Mouse (Mus musculus): ENCODE measurements around the gene Mea1. TPM values are rescaled to one million over a fixed set of nuclear protein-coding genes. Genes with fewer than 3 reads are reported as not detected.
A peak's percentile ranks its signal among the peaks of the same experiment; 100 is the strongest.

The Mea1 gene
- polyA plus RNA-seq, 1 experiment, result 145 TPM

DNA sequence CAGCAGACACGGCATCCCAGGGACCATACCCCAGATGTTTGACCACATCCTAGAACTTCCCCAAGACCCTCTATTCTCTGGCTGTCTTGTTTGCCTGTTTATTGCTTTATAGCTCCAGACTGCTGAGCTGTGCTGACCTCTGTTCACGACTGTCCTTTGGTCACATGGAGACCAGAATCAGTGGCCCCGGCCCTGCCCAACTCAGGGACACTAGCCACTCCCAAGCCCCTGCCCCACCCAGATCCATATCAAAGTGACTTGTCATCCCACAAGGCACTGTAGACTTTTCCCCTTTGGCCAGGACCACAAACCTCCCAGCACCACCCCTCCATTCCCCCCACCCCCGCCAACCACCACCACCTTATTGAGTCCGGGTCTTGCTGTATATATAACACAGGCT, 20.7 kb downstream of the Mea1 start:
- H3K4me2 ChIP-seq (ENCODE audit: low read depth), result no peak overlapping the region
- no peaks in the 10 kb centered on the region for H3K36me3 ChIP-seq (ENCODE audit: control insufficient read depth, insufficient read depth)
- H3K79me2 ChIP-seq (ENCODE audit: control insufficient read depth, insufficient read depth), result peaks cover 55% of the 10 kb centered on the region
- TF ChIP-seq USF1 (IDR thresholded peaks at IDR 0.05; ENCODE audit: low read depth), result no peak
- no peak for TF ChIP-seq E2F4 (IDR thresholded peaks at IDR 0.05; ENCODE audit: insufficient read depth)
- no peak for TF ChIP-seq CEBPB (IDR thresholded peaks at IDR 0.05; ENCODE audit: insufficient read depth, poor library complexity, severe bottlenecking)
- TF ChIP-seq MAX (IDR thresholded peaks at IDR 0.05; ENCODE audit: low read depth), result no peak
- no peak for TF ChIP-seq TCF3 (IDR thresholded peaks at IDR 0.05; ENCODE audit: insufficient read length, low read depth)
- no peak for TF ChIP-seq REST (IDR thresholded peaks at IDR 0.05; ENCODE audit: insufficient read depth, insufficient read length)
- no peak for TF ChIP-seq POLR2A (IDR thresholded peaks at IDR 0.05; ENCODE audit: insufficient read length, low read depth)
- TF ChIP-seq SRF (IDR thresholded peaks at IDR 0.05; ENCODE audit: control insufficient read depth, insufficient read length, low read depth), result no peak
- no peak for TF ChIP-seq TCF12 (IDR thresholded peaks at IDR 0.05; ENCODE audit: insufficient read depth, poor library complexity, severe bottlenecking)
- TF ChIP-seq MYOD1 (IDR thresholded peaks at IDR 0.05; ENCODE audit: control insufficient read depth in 1 of 3, insufficient read length in 2 of 3, low read depth in 2 of 3), result no peak
- TF ChIP-seq MYOG (IDR thresholded peaks at IDR 0.05; ENCODE audit: control insufficient read depth in 1 of 3, insufficient read depth in 1 of 3, insufficient read length in 2 of 3, low read depth in 2 of 3), result no peak
- no peak for TF ChIP-seq POLR2AphosphoS2 (IDR thresholded peaks at IDR 0.05; ENCODE audit: insufficient read length, low read depth)
- no peak overlapping the region for H3K4me3 ChIP-seq
- H3ac ChIP-seq (ENCODE audit: control insufficient read depth, insufficient read length), result no peak overlapping the region
- no peaks in the 10 kb centered on the region for H3K27me3 ChIP-seq (ENCODE audit: control insufficient read depth, insufficient read depth, insufficient read length)

DNA sequence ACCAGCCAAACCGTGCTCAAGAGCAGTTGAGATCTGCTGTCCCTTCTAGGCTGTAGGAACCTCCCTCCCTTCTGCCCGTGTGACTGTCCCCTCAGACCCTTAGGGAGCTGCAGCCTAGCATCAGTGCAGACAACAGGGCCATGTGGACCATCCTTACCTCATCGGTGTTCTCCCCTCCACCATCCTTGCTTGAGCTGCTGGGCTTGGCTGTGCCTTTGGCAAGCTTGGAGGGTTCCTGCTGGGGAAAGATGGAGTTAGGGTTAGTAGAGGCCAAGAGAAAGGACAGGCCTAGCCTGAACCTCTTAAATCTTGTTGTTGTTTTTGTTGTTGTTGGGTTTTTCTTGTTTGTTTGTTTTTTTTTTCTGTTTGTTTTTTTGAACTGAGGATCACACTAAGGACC, 21.3 kb downstream of the Mea1 start:
- H3K4me2 ChIP-seq (ENCODE audit: low read depth), result no peak overlapping the region
- no peak overlapping the region for H3K4me3 ChIP-seq
- H3K79me2 ChIP-seq (ENCODE audit: control insufficient read depth, insufficient read depth), result peaks cover 57% of the 10 kb centered on the region
- no peak overlapping the region for H3ac ChIP-seq (ENCODE audit: control insufficient read depth, insufficient read length)
- H3K36me3 ChIP-seq (ENCODE audit: control insufficient read depth, insufficient read depth), result no peaks in the 10 kb centered on the region
- TF ChIP-seq TCF3 (IDR thresholded peaks at IDR 0.05; ENCODE audit: insufficient read length, low read depth), result no peak
- TF ChIP-seq POLR2A (IDR thresholded peaks at IDR 0.05; ENCODE audit: insufficient read length, low read depth), result no peak
- no peak for TF ChIP-seq CEBPB (IDR thresholded peaks at IDR 0.05; ENCODE audit: insufficient read depth, poor library complexity, severe bottlenecking)
- TF ChIP-seq MAX (IDR thresholded peaks at IDR 0.05; ENCODE audit: low read depth), result no peak
- TF ChIP-seq REST (IDR thresholded peaks at IDR 0.05; ENCODE audit: insufficient read depth, insufficient read length), result no peak
- no peak for TF ChIP-seq TCF12 (IDR thresholded peaks at IDR 0.05; ENCODE audit: insufficient read depth, poor library complexity, severe bottlenecking)
- TF ChIP-seq MYOG (IDR thresholded peaks at IDR 0.05; ENCODE audit: control insufficient read depth in 1 of 3, insufficient read depth in 1 of 3, insufficient read length in 2 of 3, low read depth in 2 of 3), result no peak
- TF ChIP-seq USF1 (IDR thresholded peaks at IDR 0.05; ENCODE audit: low read depth), result no peak
- no peak for TF ChIP-seq SRF (IDR thresholded peaks at IDR 0.05; ENCODE audit: control insufficient read depth, insufficient read length, low read depth)
- no peak for TF ChIP-seq MYOD1 (IDR thresholded peaks at IDR 0.05; ENCODE audit: control insufficient read depth in 1 of 3, insufficient read length in 2 of 3, low read depth in 2 of 3)
- H3K27me3 ChIP-seq (ENCODE audit: control insufficient read depth, insufficient read depth, insufficient read length), result no peaks in the 10 kb centered on the region

- H3K27me3 ChIP-seq (ENCODE audit: control insufficient read depth, insufficient read depth, insufficient read length), result no peaks in the 10 kb centered on the region
Measured at GRCm38 (mm10) chr17:46701489-46701888, 22.9 kb downstream of the Mea1 start.

DNA sequence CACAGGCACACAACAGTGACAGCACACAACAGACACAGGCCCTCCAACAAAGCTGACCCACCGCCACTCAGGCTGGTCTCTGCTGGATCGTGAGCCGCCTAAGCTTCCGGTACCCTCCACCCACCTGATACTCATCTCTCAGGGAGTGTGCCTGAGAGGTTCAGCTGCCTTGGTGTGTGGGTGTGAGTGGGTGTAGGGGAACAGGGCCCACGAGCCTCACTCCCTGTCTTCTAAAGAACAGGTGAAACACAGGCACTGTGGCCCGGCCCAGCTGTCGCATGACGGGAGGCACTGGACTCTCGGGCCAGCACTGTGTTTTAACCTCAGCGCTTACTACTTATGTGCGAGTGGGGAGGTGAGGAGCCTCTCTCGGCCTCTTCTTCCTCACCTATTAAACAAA, 23.5 kb downstream of the Mea1 start:
- peak overlapping the region; percentile 90 for H3K4me2 ChIP-seq (ENCODE audit: low read depth)
- no peak for TF ChIP-seq SRF (IDR thresholded peaks at IDR 0.05; ENCODE audit: control insufficient read depth, insufficient read length, low read depth)
- no peak for TF ChIP-seq MAX (IDR thresholded peaks at IDR 0.05; ENCODE audit: low read depth)
- TF ChIP-seq E2F4 (IDR thresholded peaks at IDR 0.05; ENCODE audit: insufficient read depth), result no peak
- TF ChIP-seq POLR2AphosphoS2 (IDR thresholded peaks at IDR 0.05; ENCODE audit: insufficient read length, low read depth), result no peak
- TF ChIP-seq REST (IDR thresholded peaks at IDR 0.05; ENCODE audit: insufficient read depth, insufficient read length), result no peak
- TF ChIP-seq CEBPB (IDR thresholded peaks at IDR 0.05; ENCODE audit: insufficient read depth, poor library complexity, severe bottlenecking), result no peak
- peak in 2 of 3 experiments; percentile 76 to 89 for TF ChIP-seq MYOG (IDR thresholded peaks at IDR 0.05; ENCODE audit: control insufficient read depth in 1 of 3, insufficient read depth in 1 of 3, insufficient read length in 2 of 3, low read depth in 2 of 3)
- TF ChIP-seq MYOD1 (IDR thresholded peaks at IDR 0.05; ENCODE audit: control insufficient read depth in 1 of 3, insufficient read length in 2 of 3, low read depth in 2 of 3), result peak in 2 of 3 experiments; percentile 80 to 88
- no peak for TF ChIP-seq TCF3 (IDR thresholded peaks at IDR 0.05; ENCODE audit: insufficient read length, low read depth)
- no peaks in the 10 kb centered on the region for H3K27me3 ChIP-seq (ENCODE audit: control insufficient read depth, insufficient read depth, insufficient read length)
- no peak overlapping the region for H3ac ChIP-seq (ENCODE audit: control insufficient read depth, insufficient read length)
- no peaks in the 10 kb centered on the region for H3K36me3 ChIP-seq (ENCODE audit: control insufficient read depth, insufficient read depth)
- H3K79me2 ChIP-seq (ENCODE audit: control insufficient read depth, insufficient read depth), result peaks cover 46% of the 10 kb centered on the region
- H3K4me3 ChIP-seq, result no peak overlapping the region

More at GRCm38 (mm10) chr17:46701489-46701888, 22.9 kb downstream of the Mea1 start:
- H3K79me2 ChIP-seq (ENCODE audit: control insufficient read depth, insufficient read depth), result peaks cover 49% of the 10 kb centered on the region
- no peak overlapping the region for H3K4me3 ChIP-seq
- no peaks in the 10 kb centered on the region for H3K36me3 ChIP-seq (ENCODE audit: control insufficient read depth, insufficient read depth)
- peak in 1 of 3 experiments; percentile 12 for TF ChIP-seq MYOG (IDR thresholded peaks at IDR 0.05; ENCODE audit: control insufficient read depth in 1 of 3, insufficient read depth in 1 of 3, insufficient read length in 2 of 3, low read depth in 2 of 3)
- no peak for TF ChIP-seq POLR2A (IDR thresholded peaks at IDR 0.05; ENCODE audit: insufficient read length, low read depth)
- no peak for TF ChIP-seq REST (IDR thresholded peaks at IDR 0.05; ENCODE audit: insufficient read depth, insufficient read length)
- TF ChIP-seq SRF (IDR thresholded peaks at IDR 0.05; ENCODE audit: control insufficient read depth, insufficient read length, low read depth), result no peak
- no peak overlapping the region for H3ac ChIP-seq (ENCODE audit: control insufficient read depth, insufficient read length)
- H3K4me2 ChIP-seq (ENCODE audit: low read depth), result peak overlapping the region; percentile 25

DNA sequence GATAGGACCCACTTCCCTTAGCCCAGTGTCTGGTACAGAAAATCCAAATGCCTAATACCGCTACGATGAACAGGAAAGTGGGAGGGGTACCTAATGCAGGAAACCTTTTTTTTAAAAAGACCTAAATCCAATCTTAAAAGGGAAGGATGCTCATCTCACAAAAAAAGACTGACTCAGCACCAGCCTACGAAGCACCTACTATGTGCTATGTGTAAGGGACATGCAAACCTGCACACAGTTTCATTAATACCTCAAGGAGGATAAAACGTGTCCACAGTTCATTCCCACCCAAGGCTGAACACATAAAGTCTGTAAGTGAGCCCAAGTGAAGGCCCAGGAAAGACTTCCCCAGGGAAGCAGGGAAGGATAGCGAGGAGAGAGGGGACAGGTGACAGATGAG, 23.9 kb downstream of the Mea1 start:
- H3K79me2 ChIP-seq (ENCODE audit: control insufficient read depth, insufficient read depth), result peaks cover 42% of the 10 kb centered on the region
- peak overlapping the region; percentile 90 for H3K4me2 ChIP-seq (ENCODE audit: low read depth)
- peak overlapping the region; percentile 51 for H3K4me3 ChIP-seq
- no peaks in the 10 kb centered on the region for H3K36me3 ChIP-seq (ENCODE audit: control insufficient read depth, insufficient read depth)
- H3K27me3 ChIP-seq (ENCODE audit: control insufficient read depth, insufficient read depth, insufficient read length), result no peaks in the 10 kb centered on the region
- TF ChIP-seq MYOG (IDR thresholded peaks at IDR 0.05; ENCODE audit: control insufficient read depth in 1 of 3, insufficient read depth in 1 of 3, insufficient read length in 2 of 3, low read depth in 2 of 3) (no peak), CEBPB (IDR thresholded peaks at IDR 0.05; ENCODE audit: insufficient read depth, poor library complexity, severe bottlenecking) (no peak), TCF12 (IDR thresholded peaks at IDR 0.05; ENCODE audit: insufficient read depth, poor library complexity, severe bottlenecking) (no peak), TCF3 (IDR thresholded peaks at IDR 0.05; ENCODE audit: insufficient read length, low read depth) (no peak)
- no peak overlapping the region for H3ac ChIP-seq (ENCODE audit: control insufficient read depth, insufficient read length)
